Mouse (Mus musculus) lung, adult 2 months (tissue): Measurements from ENCODE around the gene Dhx32.

Experiments used
- CTCF ChIP-seq: fragments of 200-500 bp; IDR thresholded peaks from 2 replicates; pipeline ENCODE4 v1.5.1; 2011; ENCODE audit warnings: mild to moderate bottlenecking, low read length, control low read depth; ENCODE audit not compliant: insufficient read depth
- POLR2A ChIP-seq: fragments of 200-500 bp; IDR thresholded peaks from 2 replicates; pipeline ENCODE4 v1.6.1; 2011; ENCODE audit warnings: low read depth, mild to moderate bottlenecking, control low read depth, low read length, borderline replicate concordance; ENCODE audit errors: extremely low read depth

DNA sequence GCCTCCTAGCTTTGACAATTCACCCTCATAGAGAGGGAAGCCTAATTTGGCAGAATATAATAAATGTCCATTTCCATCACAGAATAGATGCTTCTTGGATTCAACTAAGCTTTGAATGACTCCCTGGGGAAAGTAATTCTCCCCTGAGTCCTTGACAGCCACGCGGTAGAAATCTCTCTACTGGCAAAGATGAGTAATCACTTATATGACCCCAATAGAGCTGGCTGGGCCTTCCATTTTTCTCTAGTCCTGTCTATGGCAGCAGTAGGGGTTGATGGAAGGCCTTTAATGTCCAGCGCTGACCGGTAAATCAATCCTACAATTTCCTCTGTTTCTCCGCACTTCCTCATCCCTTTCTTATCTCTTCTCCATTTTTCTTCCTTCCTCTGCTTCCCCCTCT, 7.3 kb downstream of the Dhx32 start:
- TF ChIP-seq CTCF = no peak
- no peak for TF ChIP-seq POLR2A
